8 mouse cellular contexts compared by ENCODE assay signal in genomic region chr4:155837404-155838010, GRCm38 (mm10). TPM values are rescaled to one million over a fixed set of nuclear protein-coding genes. Genes with fewer than 3 reads are reported as not detected.
DNase-seq lines count a peak whose midpoint lies in the region; ATAC-seq and TF ChIP-seq lines count a peak whose summit lies in the region.

No protein-coding gene starts in this region.

- H3K36me3 ChIP-seq in embryonic facial prominence, embryonic 15.5 days = peaks cover 11% of the 10 kb centered on the region
- peaks cover 19% of the 10 kb centered on the region for H3K36me3 ChIP-seq in lung, embryonic 14.5 days (ENCODE audit: insufficient read depth)
- no peaks in the 10 kb centered on the region; the same call in 1 of the 2 replicates for H3K36me3 ChIP-seq in hindbrain, embryonic 11.5 days (ENCODE audit: control insufficient read depth, insufficient read depth, low read length)
- peaks cover 9% of the 10 kb centered on the region; the same call in 1 of the 2 replicates for H3K36me3 ChIP-seq in forebrain, postnatal 0 days (ENCODE audit: insufficient read depth)

- H3K4me1 ChIP-seq in embryonic facial prominence, embryonic 15.5 days = peaks cover 65% of the 10 kb centered on the region
- H3K4me1 ChIP-seq in lung, embryonic 14.5 days (ENCODE audit: insufficient read depth) = peaks cover 33% of the 10 kb centered on the region
- H3K4me1 ChIP-seq in hindbrain, embryonic 11.5 days (replicated peaks; ENCODE audit: control insufficient read depth, insufficient read depth, low read length) = peaks cover 14% of the 10 kb centered on the region
- 0 out of 2 replicates have a peak, but pooled peaks cover 2% of the 10 kb centered on the region for H3K4me1 ChIP-seq in forebrain, postnatal 0 days (ENCODE audit: insufficient read depth)

- no peak overlapping the region for H3K9ac ChIP-seq in embryonic facial prominence, embryonic 15.5 days
- H3K9ac ChIP-seq in lung, embryonic 14.5 days = no peak overlapping the region
- H3K9ac ChIP-seq in hindbrain, embryonic 11.5 days (ENCODE audit: low read depth, low read length) = no peak overlapping the region
- no peak overlapping the region for H3K9ac ChIP-seq in forebrain, postnatal 0 days

- peak overlapping the region; percentile 89 for H3K27ac ChIP-seq in embryonic facial prominence, embryonic 15.5 days (replicated peaks)
- H3K27ac ChIP-seq in lung, embryonic 14.5 days (ENCODE audit: low read depth) = peak overlapping the region; percentile 96
- H3K27ac ChIP-seq in hindbrain, embryonic 11.5 days (ENCODE audit: low read depth, low read length) = no peak overlapping the region
- H3K27ac ChIP-seq in forebrain, postnatal 0 days (ENCODE audit: low read depth, low read length) = no peak overlapping the region

- TF ChIP-seq CTCF in lung, embryonic 14.5 days (IDR thresholded peaks at IDR 0.05; ENCODE audit: low read depth) = no peak
- TF ChIP-seq CTCF in forebrain, postnatal 0 days (IDR thresholded peaks at IDR 0.05; ENCODE audit: low read depth) = no peak

- H3K27me3 ChIP-seq in embryonic facial prominence, embryonic 15.5 days = no peaks in the 10 kb centered on the region
- 0 out of 2 replicates have a peak, but pooled peaks cover 3% of the 10 kb centered on the region for H3K27me3 ChIP-seq in lung, embryonic 14.5 days (ENCODE audit: insufficient read depth, low read length)
- 0 out of 2 replicates have a peak, but pooled peaks cover 3% of the 10 kb centered on the region for H3K27me3 ChIP-seq in hindbrain, embryonic 11.5 days (ENCODE audit: control insufficient read depth, insufficient read depth, low read length)
- no peaks in the 10 kb centered on the region for H3K27me3 ChIP-seq in forebrain, postnatal 0 days (ENCODE audit: insufficient read depth, low read length)

- H3K4me2 ChIP-seq in embryonic facial prominence, embryonic 15.5 days (replicated peaks) = peak overlapping the region; percentile 22; the same call in 1 of the 2 replicates
- H3K4me2 ChIP-seq in lung, embryonic 14.5 days = peak overlapping the region; percentile 96
- no peak overlapping the region for H3K4me2 ChIP-seq in hindbrain, embryonic 11.5 days (replicated peaks; ENCODE audit: low read depth, low read length)
- H3K4me2 ChIP-seq in forebrain, postnatal 0 days (ENCODE audit: low read depth) = no peak overlapping the region

- intact Hi-C loops in heart, postnatal 36 days (cut with DNase I) = loop anchor here (10.0 kb wide), 1 partner anchor 267 kb away; the partner anchor contains the start of gene 9430015G10Rik

- peak; percentile 84 for DNase-seq in 3T3-L1 (ENCODE audit: low read depth, low spot score)
- DNase-seq in heart, postnatal 36 days = peak; percentile 59 to 62
- peak; percentile 67 for DNase-seq in lung, embryonic 14.5 days
- no peak for DNase-seq in adrenal gland, adult 2 months
- DNase-seq in hindbrain, embryonic 11.5 days (ENCODE audit: low spot score) = no peak
- no peak for DNase-seq in forebrain, postnatal 0 days

- H3K9me3 ChIP-seq in embryonic facial prominence, embryonic 15.5 days (replicated peaks) = no peaks in the 10 kb centered on the region
- no peaks in the 10 kb centered on the region for H3K9me3 ChIP-seq in lung, embryonic 14.5 days (ENCODE audit: low read depth, low read length)
- no peaks in the 10 kb centered on the region for H3K9me3 ChIP-seq in hindbrain, embryonic 11.5 days (ENCODE audit: control insufficient read depth, low read length)
- H3K9me3 ChIP-seq in forebrain, postnatal 0 days (ENCODE audit: low read length) = no peaks in the 10 kb centered on the region

- ATAC-seq in embryonic facial prominence, embryonic 15.5 days (ENCODE audit: insufficient number of reproducible peaks, low FRiP score, low TSS enrichment, low read depth) = no peak
- ATAC-seq in lung, embryonic 14.5 days (ENCODE audit: insufficient read depth) = no peak
- ATAC-seq in hindbrain, embryonic 11.5 days (ENCODE audit: low FRiP score) = no peak
- ATAC-seq in megakaryocyte-erythroid progenitor cell, adult 5-6 weeks (replicated peaks; ENCODE audit: low FRiP score, low TSS enrichment, poor library complexity, severe bottlenecking) = no peak
- no peak for ATAC-seq in forebrain, postnatal 0 days

- WGBS in embryonic facial prominence, embryonic 15.5 days = 64% methylated on average over 11 of the region's 11 CpGs
- 43% methylated on average over 11 of the region's 11 CpGs for WGBS in lung, embryonic 14.5 days
- 82% methylated on average over 11 of the region's 11 CpGs for WGBS in hindbrain, embryonic 11.5 days
- WGBS in forebrain, postnatal 0 days = 80% methylated on average over 11 of the region's 11 CpGs

- no peak overlapping the region for H3K4me3 ChIP-seq in embryonic facial prominence, embryonic 15.5 days (replicated peaks)
- no peak overlapping the region for H3K4me3 ChIP-seq in lung, embryonic 14.5 days (ENCODE audit: low read depth, low read length)
- H3K4me3 ChIP-seq in hindbrain, embryonic 11.5 days (ENCODE audit: low read depth, low read length) = no peak overlapping the region
- no peak overlapping the region for H3K4me3 ChIP-seq in forebrain, postnatal 0 days (ENCODE audit: low read depth, low read length)

RNA-seq across cellular contexts. Expression of gene Mxra8, which starts 2.0 kb away (rescaled TPM):
- polyA plus RNA-seq in embryonic facial prominence, embryonic 15.5 days (2015; fragmentation: Nextera tagmentation; extraction: Ambion mirVana) = 137 and 141 TPM in 2 replicates
- 10 to 100 TPM; 27.4 to 33.7 TPM for total RNA-seq in heart, postnatal 36 days (2021)
- polyA plus RNA-seq in lung, embryonic 14.5 days (2014; fragmentation: Nextera tagmentation; extraction: Ambion mirVana) = 148 and 155 TPM in 2 replicates
- total RNA-seq in adrenal gland, adult 2 months (2021) = 10 to 100 TPM; 36.9 to 55.5 TPM
- polyA plus RNA-seq in adrenal gland, adult 2 months (2012; rRNA removed) = 164 and 185 TPM in 2 replicates
- polyA plus RNA-seq in hindbrain, embryonic 11.5 days (2014; fragmentation: Nextera tagmentation; extraction: Ambion mirVana) = 31.1 and 36.8 TPM in 2 replicates
- not detected in 2 replicates for total RNA-seq in megakaryocyte-erythroid progenitor cell, adult 5-6 weeks (2014; fragmentation: Nextera tagmentation)
- not detected in 2 replicates for total RNA-seq in megakaryocyte-erythroid progenitor cell, adult 5-6 weeks (2017)
- 19.5 and 35.9 TPM in 2 replicates for total RNA-seq in forebrain, postnatal 0 days (2014; rRNA removed)
- polyA plus RNA-seq in forebrain, postnatal 0 days (2015; fragmentation: Nextera tagmentation; extraction: Ambion mirVana) = 25.0 and 30.5 TPM in 2 replicates

RNA-seq across cellular contexts. Expression of gene Aurkaip1, which starts 6.4 kb away (rescaled TPM):
- 142 TPM in 2 replicates for polyA plus RNA-seq in embryonic facial prominence, embryonic 15.5 days (2015; fragmentation: Nextera tagmentation; extraction: Ambion mirVana)
- total RNA-seq in heart, postnatal 36 days (2021) = 100 to 1,000 TPM; 114 to 116 TPM
- polyA plus RNA-seq in lung, embryonic 14.5 days (2014; fragmentation: Nextera tagmentation; extraction: Ambion mirVana) = 124 and 136 TPM in 2 replicates
- 100 to 1,000 TPM; 155 to 164 TPM for total RNA-seq in adrenal gland, adult 2 months (2021)
- polyA plus RNA-seq in adrenal gland, adult 2 months (2012; rRNA removed) = 276 and 293 TPM in 2 replicates
- 112 and 123 TPM in 2 replicates for polyA plus RNA-seq in hindbrain, embryonic 11.5 days (2014; fragmentation: Nextera tagmentation; extraction: Ambion mirVana)
- 108 and 182 TPM in 2 replicates for total RNA-seq in megakaryocyte-erythroid progenitor cell, adult 5-6 weeks (2014; fragmentation: Nextera tagmentation)
- total RNA-seq in megakaryocyte-erythroid progenitor cell, adult 5-6 weeks (2017) = 127 and 137 TPM in 2 replicates
- 90.9 and 93.0 TPM in 2 replicates for total RNA-seq in forebrain, postnatal 0 days (2014; rRNA removed)
- 148 and 183 TPM in 2 replicates for polyA plus RNA-seq in forebrain, postnatal 0 days (2015; fragmentation: Nextera tagmentation; extraction: Ambion mirVana)

RNA-seq across cellular contexts. Expression of gene Dvl1, which starts 9.7 kb away (rescaled TPM):
- 10.0 and 12.2 TPM in 2 replicates for polyA plus RNA-seq in embryonic facial prominence, embryonic 15.5 days (2015; fragmentation: Nextera tagmentation; extraction: Ambion mirVana)
- 10 to 100 TPM; 46.2 to 54.2 TPM for total RNA-seq in heart, postnatal 36 days (2021)
- polyA plus RNA-seq in lung, embryonic 14.5 days (2014; fragmentation: Nextera tagmentation; extraction: Ambion mirVana) = 11.3 and 17.8 TPM in 2 replicates
- 10 to 100 TPM; 58.1 to 66.7 TPM for total RNA-seq in adrenal gland, adult 2 months (2021)
- polyA plus RNA-seq in adrenal gland, adult 2 months (2012; rRNA removed) = 187 and 202 TPM in 2 replicates
- polyA plus RNA-seq in hindbrain, embryonic 11.5 days (2014; fragmentation: Nextera tagmentation; extraction: Ambion mirVana) = 7.5 and 8.8 TPM in 2 replicates
- 24.2 and 49.5 TPM in 2 replicates for total RNA-seq in megakaryocyte-erythroid progenitor cell, adult 5-6 weeks (2014; fragmentation: Nextera tagmentation)
- total RNA-seq in megakaryocyte-erythroid progenitor cell, adult 5-6 weeks (2017) = 11.1 and 16.2 TPM in 2 replicates
- 118 and 120 TPM in 2 replicates for total RNA-seq in forebrain, postnatal 0 days (2014; rRNA removed)
- polyA plus RNA-seq in forebrain, postnatal 0 days (2015; fragmentation: Nextera tagmentation; extraction: Ambion mirVana) = 15.1 and 16.3 TPM in 2 replicates

RNA-seq across cellular contexts. Expression of gene Ccnl2, which starts 25.2 kb away (rescaled TPM):
- polyA plus RNA-seq in embryonic facial prominence, embryonic 15.5 days (2015; fragmentation: Nextera tagmentation; extraction: Ambion mirVana) = 198 and 206 TPM in 2 replicates
- total RNA-seq in heart, postnatal 36 days (2021) = 10 to 100 TPM; 31.0 to 34.0 TPM
- polyA plus RNA-seq in lung, embryonic 14.5 days (2014; fragmentation: Nextera tagmentation; extraction: Ambion mirVana) = 172 and 174 TPM in 2 replicates
- total RNA-seq in adrenal gland, adult 2 months (2021) = 100 to 1,000 TPM in 1 of 2 experiments, 10 to 100 TPM in 1; 70.2 to 118 TPM
- 56.0 and 58.2 TPM in 2 replicates for polyA plus RNA-seq in adrenal gland, adult 2 months (2012; rRNA removed)
- polyA plus RNA-seq in hindbrain, embryonic 11.5 days (2014; fragmentation: Nextera tagmentation; extraction: Ambion mirVana) = 163 and 170 TPM in 2 replicates
- total RNA-seq in megakaryocyte-erythroid progenitor cell, adult 5-6 weeks (2014; fragmentation: Nextera tagmentation) = 108 and 141 TPM in 2 replicates
- total RNA-seq in megakaryocyte-erythroid progenitor cell, adult 5-6 weeks (2017) = 86.9 and 94.2 TPM in 2 replicates
- 112 and 113 TPM in 2 replicates for total RNA-seq in forebrain, postnatal 0 days (2014; rRNA removed)
- polyA plus RNA-seq in forebrain, postnatal 0 days (2015; fragmentation: Nextera tagmentation; extraction: Ambion mirVana) = 48.3 and 68.3 TPM in 2 replicates

RNA-seq across cellular contexts. Expression of gene Tas1r3, which starts 25.7 kb away (rescaled TPM):
- polyA plus RNA-seq in embryonic facial prominence, embryonic 15.5 days (2015; fragmentation: Nextera tagmentation; extraction: Ambion mirVana) = 0.48 and 0.56 TPM in 2 replicates
- total RNA-seq in heart, postnatal 36 days (2021) = under 1 TPM; 0.27 to 0.28 TPM
- polyA plus RNA-seq in lung, embryonic 14.5 days (2014; fragmentation: Nextera tagmentation; extraction: Ambion mirVana) = 0.16 and 0.22 TPM in 2 replicates
- total RNA-seq in adrenal gland, adult 2 months (2021) = under 1 TPM; 0.32 to 0.35 TPM
- 0.56 and 0.62 TPM in 2 replicates for polyA plus RNA-seq in adrenal gland, adult 2 months (2012; rRNA removed)
- 0.46 TPM in 2 replicates for polyA plus RNA-seq in hindbrain, embryonic 11.5 days (2014; fragmentation: Nextera tagmentation; extraction: Ambion mirVana)
- 1.2 TPM in 1 of 2 replicates, not detected in the other for total RNA-seq in megakaryocyte-erythroid progenitor cell, adult 5-6 weeks (2014; fragmentation: Nextera tagmentation)
- 0.19 TPM in 1 of 2 replicates, not detected in the other for total RNA-seq in megakaryocyte-erythroid progenitor cell, adult 5-6 weeks (2017)
- total RNA-seq in forebrain, postnatal 0 days (2014; rRNA removed) = 0.54 and 0.67 TPM in 2 replicates
- 0.14 and 0.22 TPM in 2 replicates for polyA plus RNA-seq in forebrain, postnatal 0 days (2015; fragmentation: Nextera tagmentation; extraction: Ambion mirVana)

Comparison
In these comparisons a context has a peak if more than half of its experiments do, and no peak if none do; other contexts are left out.
1. DNase-seq: peak in 3T3-L1 (single experiment), heart, postnatal 36 days (2 of 2) and lung, embryonic 14.5 days (single experiment); none in adrenal gland, adult 2 months (single experiment), hindbrain, embryonic 11.5 days (single experiment) and forebrain, postnatal 0 days (single experiment).
2. H3K27ac ChIP-seq: peak in embryonic facial prominence, embryonic 15.5 days (single experiment) and lung, embryonic 14.5 days (single experiment); none in hindbrain, embryonic 11.5 days (single experiment) and forebrain, postnatal 0 days (single experiment).
3. H3K4me2 ChIP-seq: peak in embryonic facial prominence, embryonic 15.5 days (single experiment) and lung, embryonic 14.5 days (single experiment); none in hindbrain, embryonic 11.5 days (single experiment) and forebrain, postnatal 0 days (single experiment).